Mouse (Mus musculus): Measurements from ENCODE around the gene Il11ra1. TPM values are rescaled to one million over a fixed set of nuclear protein-coding genes. Genes with fewer than 3 reads are reported as not detected.
A peak's percentile ranks its signal among the peaks of the same experiment; 100 is the strongest.
"Not testable (repeated sequence)": the region's sequence is repeated elsewhere in the genome, so short reads cannot be mapped to it uniquely, and the experiment has no call there.

The Il11ra1 gene
- polyA plus RNA-seq, 1 experiment from 2014 or later, result 31.5 TPM

DNA sequence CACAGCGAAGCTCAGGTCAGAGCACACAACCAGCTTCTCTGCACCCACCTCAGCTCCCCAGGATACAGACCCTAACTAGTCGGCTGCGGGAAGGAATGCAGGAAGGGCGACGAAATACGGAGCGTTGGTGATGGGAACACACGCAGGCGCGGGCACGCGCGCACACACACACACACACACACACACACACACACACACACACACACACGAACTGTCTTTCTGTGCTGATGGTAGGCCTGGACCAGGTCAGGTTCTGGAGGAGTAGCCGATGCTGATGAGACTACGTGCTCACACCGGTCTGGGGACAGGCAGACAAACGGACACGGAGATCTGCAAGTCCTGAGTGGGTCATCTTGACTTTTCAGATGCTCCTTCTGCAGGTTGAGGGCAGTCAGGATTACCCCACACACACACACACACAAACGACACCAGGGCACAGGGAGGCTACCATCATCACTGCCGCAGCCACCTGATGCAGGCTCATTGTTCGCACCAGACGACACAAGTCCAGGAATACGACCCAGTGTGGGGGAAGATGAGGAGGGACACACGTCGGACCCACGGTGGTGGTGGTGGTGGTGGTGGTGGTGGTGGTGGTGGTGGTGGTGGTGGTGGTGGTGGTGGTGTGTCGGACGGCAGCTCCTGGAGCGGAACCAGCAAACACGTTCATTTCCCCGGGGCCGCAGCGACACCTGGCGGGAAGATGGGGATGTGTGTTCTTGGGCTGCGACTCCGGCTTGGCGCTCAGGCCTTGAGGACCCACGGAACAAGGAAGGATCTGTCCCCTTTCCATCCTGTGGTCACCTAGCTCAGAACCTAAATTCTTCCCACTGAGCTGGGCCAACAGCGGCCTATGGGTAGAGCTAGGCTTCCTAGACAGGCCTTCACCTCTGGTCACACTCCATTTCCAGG lies 2.6 kb upstream of the Il11ra1 start, which contains the start of gene Cntfr:
Cntfr (minus strand) TSS at position 160 of the 912 bp plus-strand sequence.
- H3K4me1 ChIP-seq (ENCODE audit: control insufficient read depth, insufficient read depth, low read length); H3K36me3 ChIP-seq (ENCODE audit: control insufficient read depth, insufficient read depth, low read length); H3K9ac ChIP-seq (ENCODE audit: low read depth, low read length); H3K27ac ChIP-seq (ENCODE audit: low read length); H3K9me3 ChIP-seq (replicated peaks; ENCODE audit: control insufficient read depth, low read length, poor library complexity, severe bottlenecking); H3K27me3 ChIP-seq (ENCODE audit: control insufficient read depth, insufficient read depth, low read depth, low read length); H3K4me3 ChIP-seq (ENCODE audit: low read depth, low read length): not testable (repeated sequence)
- WGBS, result 11% methylated on average over 26 of the region's 40 CpGs
- H3K4me2 ChIP-seq (ENCODE audit: low read length), result peak within 1 kb of the TSS; percentile 31; the same call in 1 of the 2 replicates
- 0 out of 2 replicates have a peak, but pooled peaks have one; percentile 62 for ATAC-seq

- not testable (repeated sequence) for H3K27me3 ChIP-seq (ENCODE audit: control insufficient read depth, insufficient read depth, low read depth, low read length); H3K9me3 ChIP-seq (replicated peaks; ENCODE audit: control insufficient read depth, low read length, poor library complexity, severe bottlenecking); H3K4me3 ChIP-seq (ENCODE audit: low read depth, low read length); H3K27ac ChIP-seq (ENCODE audit: low read length); H3K4me1 ChIP-seq (ENCODE audit: control insufficient read depth, insufficient read depth, low read length); H3K9ac ChIP-seq (ENCODE audit: low read depth, low read length); H3K36me3 ChIP-seq (ENCODE audit: control insufficient read depth, insufficient read depth, low read length); ATAC-seq
- peak overlapping the region; percentile 21; the same call in 1 of the 2 replicates for H3K4me2 ChIP-seq (ENCODE audit: low read length)
- WGBS, result 4% methylated on average over 22 of the region's 32 CpGs
These were observed 1.3 kb upstream of the Il11ra1 start for GRCm38 (mm10) chr4:41698421-41699016.

DNA sequence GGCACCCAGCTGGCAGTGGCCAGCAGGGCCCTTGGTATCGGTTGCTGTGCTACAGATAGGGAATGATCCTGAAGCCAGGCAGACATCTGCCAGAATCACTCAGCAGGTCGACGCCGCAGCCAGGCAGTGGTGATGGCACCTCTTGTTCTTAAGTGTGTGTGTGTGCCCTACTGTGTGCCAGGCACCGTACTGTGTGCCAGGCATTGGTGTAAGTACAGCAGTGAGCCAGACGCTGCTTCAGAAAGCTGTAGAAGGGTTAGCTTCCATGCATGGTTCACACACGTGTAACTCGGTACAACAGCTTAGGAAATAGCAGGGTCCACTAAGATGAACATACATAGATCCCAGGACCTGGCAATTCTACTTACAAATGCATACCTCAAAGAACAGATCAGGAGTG lies 435 bp downstream of the Il11ra1 start:
- not testable (repeated sequence) for H3K9me3 ChIP-seq (replicated peaks; ENCODE audit: control insufficient read depth, low read length, poor library complexity, severe bottlenecking); H3K4me2 ChIP-seq (ENCODE audit: low read length); H3K4me3 ChIP-seq (ENCODE audit: low read depth, low read length); H3K36me3 ChIP-seq (ENCODE audit: control insufficient read depth, insufficient read depth, low read length); H3K4me1 ChIP-seq (ENCODE audit: control insufficient read depth, insufficient read depth, low read length); ATAC-seq; H3K9ac ChIP-seq (ENCODE audit: low read depth, low read length); H3K27me3 ChIP-seq (ENCODE audit: control insufficient read depth, insufficient read depth, low read depth, low read length); H3K27ac ChIP-seq (ENCODE audit: low read length)
- 88% methylated on average over 2 of the region's 8 CpGs for WGBS

DNA sequence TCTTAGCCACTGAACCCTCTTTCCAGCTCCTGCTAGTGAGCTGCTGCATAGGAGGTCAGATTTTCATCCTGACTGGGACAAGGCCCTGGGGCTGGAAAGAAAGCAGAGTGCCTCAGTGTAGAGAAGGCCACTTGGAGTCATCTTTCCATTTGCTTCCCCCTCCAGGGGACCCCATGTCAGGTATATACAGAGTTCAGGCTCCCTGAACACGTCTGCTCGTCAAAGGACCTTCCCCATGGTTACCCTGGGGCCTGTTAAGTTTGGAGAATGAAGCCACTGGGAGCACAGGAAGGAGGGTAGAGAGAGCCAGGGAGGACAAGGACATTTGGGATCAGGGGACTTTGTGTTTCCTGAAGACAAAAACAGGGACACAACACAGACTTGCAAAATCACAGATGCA lies 2.4 kb downstream of the Il11ra1 start:
- WGBS, result 73% methylated on average over 2 of the region's 2 CpGs
- H3K4me2 ChIP-seq (ENCODE audit: low read length); H3K36me3 ChIP-seq (ENCODE audit: control insufficient read depth, insufficient read depth, low read length); H3K9ac ChIP-seq (ENCODE audit: low read depth, low read length); H3K27me3 ChIP-seq (ENCODE audit: control insufficient read depth, insufficient read depth, low read depth, low read length); ATAC-seq; H3K4me3 ChIP-seq (ENCODE audit: low read depth, low read length); H3K27ac ChIP-seq (ENCODE audit: low read length); H3K9me3 ChIP-seq (replicated peaks; ENCODE audit: control insufficient read depth, low read length, poor library complexity, severe bottlenecking): not testable (repeated sequence)
- peaks cover 14% of the 10 kb centered on the region for H3K4me1 ChIP-seq (ENCODE audit: control insufficient read depth, insufficient read depth, low read length)

- Histone ChIP-seq H3K27ac (ENCODE audit: low read length) (no peak overlapping the region), H3K4me2 (ENCODE audit: low read length) (no peak overlapping the region), H3K4me1 (ENCODE audit: control insufficient read depth, insufficient read depth, low read length) (peaks cover 23% of the 10 kb centered on the region), H3K9ac (ENCODE audit: low read depth, low read length) (no peak overlapping the region), H3K27me3 (ENCODE audit: control insufficient read depth, insufficient read depth, low read depth, low read length) (no peaks in the 10 kb centered on the region), H3K9me3 (replicated peaks; ENCODE audit: control insufficient read depth, low read length, poor library complexity, severe bottlenecking) (no peaks in the 10 kb centered on the region), H3K36me3 (ENCODE audit: control insufficient read depth, insufficient read depth, low read length) (no peaks in the 10 kb centered on the region), H3K4me3 (ENCODE audit: low read depth, low read length) (no peak overlapping the region)
- WGBS, result 14% methylated on average over 5 of the region's 5 CpGs
- ATAC-seq, result no peak
These were observed 4.9 kb downstream of the Il11ra1 start for GRCm38 (mm10) chr4:41704651-41705050.

- no peak overlapping the region for H3K4me3 ChIP-seq (ENCODE audit: low read depth, low read length)
- peak overlapping the region; percentile 58 for H3K27ac ChIP-seq (ENCODE audit: low read length)
- H3K4me2 ChIP-seq (ENCODE audit: low read length), result peak overlapping the region; percentile 21; the same call in 1 of the 2 replicates
- H3K36me3 ChIP-seq (ENCODE audit: control insufficient read depth, insufficient read depth, low read length), result no peaks in the 10 kb centered on the region
- H3K4me1 ChIP-seq (ENCODE audit: control insufficient read depth, insufficient read depth, low read length), result peaks cover 23% of the 10 kb centered on the region
- peak; percentile 4; the same call in 1 of the 2 replicates for ATAC-seq
- WGBS, result 50% methylated on average over 19 of the region's 19 CpGs
- no peaks in the 10 kb centered on the region for H3K9me3 ChIP-seq (replicated peaks; ENCODE audit: control insufficient read depth, low read length, poor library complexity, severe bottlenecking)
- H3K27me3 ChIP-seq (ENCODE audit: control insufficient read depth, insufficient read depth, low read depth, low read length), result no peaks in the 10 kb centered on the region
- peak overlapping the region; percentile 42; the same call in 1 of the 2 replicates for H3K9ac ChIP-seq (ENCODE audit: low read depth, low read length)
These were observed 6.3 kb downstream of the Il11ra1 start for GRCm38 (mm10) chr4:41705922-41706754.

DNA sequence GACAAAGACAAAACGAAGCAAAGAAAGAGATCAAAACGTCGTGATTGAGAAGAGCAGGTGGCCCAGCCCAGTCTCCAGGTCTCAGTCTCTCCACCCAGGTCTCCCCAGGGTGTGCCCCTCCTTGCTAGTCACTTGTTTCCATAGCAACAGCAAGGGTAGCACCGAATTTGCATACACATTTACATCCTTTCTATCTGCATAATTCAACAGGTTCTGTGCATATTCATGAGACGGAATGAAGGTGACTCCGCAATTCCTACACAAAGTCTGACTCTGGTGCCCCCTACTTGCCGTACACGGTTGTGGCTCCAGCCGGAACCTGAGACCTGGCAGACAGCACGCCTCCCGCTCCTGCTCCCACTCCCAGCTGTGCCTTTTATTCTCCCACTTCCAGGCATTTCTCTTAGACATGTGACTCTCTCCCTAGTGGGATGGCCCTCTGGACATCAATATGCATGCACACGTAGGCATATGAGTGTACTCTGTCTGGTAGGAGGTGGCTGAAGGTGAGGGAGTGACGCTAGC lies 7.3 kb downstream of the Il11ra1 start:
- WGBS, result 1% methylated on average over 13 of the region's 13 CpGs

DNA sequence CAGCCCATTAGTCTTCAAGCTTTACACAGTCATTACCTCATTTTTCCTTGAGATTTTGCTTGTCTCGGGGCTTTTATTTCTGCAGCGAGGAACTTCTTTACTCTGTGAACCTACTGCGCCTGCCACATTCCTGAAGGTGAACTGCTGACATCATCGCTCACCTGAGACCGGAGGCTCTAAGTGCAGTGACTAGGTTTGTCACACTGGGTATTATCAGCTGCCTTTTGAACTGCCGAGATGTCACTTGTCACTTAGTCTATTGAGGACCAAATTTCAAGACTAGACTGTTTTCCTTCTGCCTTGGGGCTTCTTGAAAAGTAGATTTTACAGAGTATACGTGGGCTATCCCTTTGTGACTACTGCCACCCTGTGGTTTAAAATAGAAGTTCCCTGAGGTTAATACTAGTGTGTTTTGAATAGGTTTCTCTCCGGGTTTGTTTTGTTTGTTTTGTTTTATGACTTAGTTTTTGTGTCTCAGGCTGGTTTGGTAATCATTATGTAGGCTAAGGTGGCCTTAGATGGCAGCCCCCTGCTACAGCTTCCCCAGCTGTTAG lies 8.5 kb downstream of the Il11ra1 start:
- Histone ChIP-seq H3K36me3 (ENCODE audit: control insufficient read depth, insufficient read depth, low read length) (no peaks in the 10 kb centered on the region), H3K27me3 (ENCODE audit: control insufficient read depth, insufficient read depth, low read depth, low read length) (no peaks in the 10 kb centered on the region), H3K4me3 (ENCODE audit: low read depth, low read length) (no peak overlapping the region), H3K9me3 (replicated peaks; ENCODE audit: control insufficient read depth, low read length, poor library complexity, severe bottlenecking) (no peaks in the 10 kb centered on the region), H3K4me2 (ENCODE audit: low read length) (no peak overlapping the region), H3K27ac (ENCODE audit: low read length) (peak overlapping the region; percentile 62; the same call in 1 of the 2 replicates), H3K4me1 (ENCODE audit: control insufficient read depth, insufficient read depth, low read length) (peaks cover 41% of the 10 kb centered on the region), H3K9ac (ENCODE audit: low read depth, low read length) (no peak overlapping the region)
- 42% methylated on average over 8 of the region's 8 CpGs for WGBS
- ATAC-seq, result peak; percentile 39

More for the DNA sequence above, 7.3 kb downstream of the Il11ra1 start:
- Histone ChIP-seq H3K27ac (ENCODE audit: low read length) (peak overlapping the region; percentile 62), H3K36me3 (ENCODE audit: control insufficient read depth, insufficient read depth, low read length) (no peaks in the 10 kb centered on the region), H3K4me1 (ENCODE audit: control insufficient read depth, insufficient read depth, low read length) (peaks cover 32% of the 10 kb centered on the region), H3K4me3 (ENCODE audit: low read depth, low read length) (no peak overlapping the region), H3K27me3 (ENCODE audit: control insufficient read depth, insufficient read depth, low read depth, low read length) (no peaks in the 10 kb centered on the region), H3K9ac (ENCODE audit: low read depth, low read length) (0 out of 2 replicates have a peak overlapping the region, but pooled peaks have one; percentile 15), H3K9me3 (replicated peaks; ENCODE audit: control insufficient read depth, low read length, poor library complexity, severe bottlenecking) (no peaks in the 10 kb centered on the region), H3K4me2 (ENCODE audit: low read length) (peak overlapping the region; percentile 21)
- peak; percentile 81 for ATAC-seq
